Mouse (Mus musculus) left cerebral cortex, postnatal 25 days (tissue): ENCODE data around the gene Ifne. TPM values are rescaled to one million over a fixed set of nuclear protein-coding genes. Genes with fewer than 3 reads are reported as not detected.

Source experiments
- DNase-seq, 2 experiments: peaks; one replicate each; pipeline ENCODE4 v3.0.0; 2022; ENCODE audit warnings: low spot score in 2 of 2, mixed read lengths in 1 of 2
- intact Hi-C: fragments of 180-260 bp; cut with DNase I; formaldehyde crosslinking; loops from one replicate; pipeline ENCODE4 v1.15.1; 2025
- total RNA-seq, 2 experiments: library from RNA; stranded (reverse); gene quantifications; 2 replicates each; pipeline ENCODE4 v1.2.3; 2021

Ifne gene
- not detected for total RNA-seq

DNA sequence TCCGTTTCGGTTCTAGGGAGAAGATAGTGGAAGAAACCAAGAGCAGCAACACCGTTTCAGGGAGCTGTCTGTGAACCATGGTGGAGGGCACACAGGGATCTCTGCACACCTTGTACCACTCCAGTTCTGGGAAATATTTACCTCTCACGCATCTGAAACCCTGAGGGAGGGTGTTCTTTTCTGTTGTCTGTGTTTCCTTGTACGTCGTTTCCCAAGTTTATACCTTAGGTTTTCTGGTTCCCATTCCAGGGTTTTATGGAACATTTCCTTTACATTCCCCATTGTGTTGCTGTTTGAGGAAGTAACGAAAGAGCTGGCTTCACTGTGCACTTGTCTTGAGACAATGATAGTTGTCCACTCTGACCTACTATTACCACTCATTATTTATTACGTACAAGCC lies at the start of gene Ifne:
TSS of gene Ifne (minus strand) at position 101 of the 400 bp plus-strand sequence.
- DNase-seq, result no peak
- intact Hi-C loops, result no loop called here

DNA sequence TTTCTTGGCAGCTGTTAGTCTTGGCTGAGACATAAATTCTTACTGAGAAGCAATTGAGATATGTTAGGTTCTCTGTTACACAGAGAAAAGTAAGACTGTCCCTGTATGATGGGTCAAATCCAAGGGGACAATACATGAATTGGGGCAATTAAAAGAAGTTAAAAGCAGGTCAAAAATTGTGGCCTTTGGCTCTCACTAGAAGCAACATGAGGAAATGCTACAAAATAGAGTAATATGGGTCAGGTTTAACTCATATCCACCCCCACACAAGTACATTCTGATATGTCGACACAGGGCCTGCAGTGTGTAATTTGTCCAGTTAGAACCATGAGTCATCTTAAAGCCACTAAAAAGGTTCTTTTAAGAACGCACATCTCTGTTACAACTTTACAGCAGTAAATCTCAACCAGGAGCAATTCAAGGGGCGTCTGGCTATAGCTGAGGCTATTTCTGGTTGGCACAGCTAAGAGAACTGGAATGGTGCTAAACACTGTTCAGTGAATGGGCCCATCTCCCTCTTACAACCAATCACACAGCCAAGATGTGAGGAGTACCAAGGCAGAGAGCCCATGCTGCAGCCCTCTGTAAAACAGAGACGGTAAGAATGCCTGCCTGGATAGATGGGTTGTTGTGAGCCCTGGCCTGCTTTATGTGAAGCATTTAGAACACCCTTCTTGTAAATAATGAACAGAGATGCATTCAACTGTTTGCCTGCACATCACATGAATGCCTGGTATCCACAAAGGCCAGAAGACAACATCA lies 48.5 kb upstream of the Ifne start:
- intact Hi-C loops, result no loop called here
- DNase-seq, result no peak

DNA sequence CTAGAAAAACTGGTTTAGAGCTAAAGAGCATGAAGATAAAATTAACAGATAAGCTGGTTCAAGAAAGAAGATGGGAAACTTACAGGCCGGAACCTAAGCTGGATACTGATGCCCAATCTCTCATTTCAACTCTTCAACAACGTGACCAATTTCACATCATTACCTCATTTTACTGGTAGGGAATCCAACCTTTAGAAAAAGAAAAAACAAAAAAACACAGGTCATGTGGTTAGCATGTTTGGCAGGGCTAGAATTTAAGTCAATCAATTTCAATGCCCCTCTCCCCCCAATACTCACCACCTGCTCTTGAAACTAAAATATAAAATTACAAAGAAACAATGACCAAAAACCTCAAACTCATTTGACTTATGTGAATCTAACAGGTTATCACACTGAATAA lies 47.8 kb upstream of the Ifne start:
- intact Hi-C loops, result no loop called here
- no peak for DNase-seq

DNA sequence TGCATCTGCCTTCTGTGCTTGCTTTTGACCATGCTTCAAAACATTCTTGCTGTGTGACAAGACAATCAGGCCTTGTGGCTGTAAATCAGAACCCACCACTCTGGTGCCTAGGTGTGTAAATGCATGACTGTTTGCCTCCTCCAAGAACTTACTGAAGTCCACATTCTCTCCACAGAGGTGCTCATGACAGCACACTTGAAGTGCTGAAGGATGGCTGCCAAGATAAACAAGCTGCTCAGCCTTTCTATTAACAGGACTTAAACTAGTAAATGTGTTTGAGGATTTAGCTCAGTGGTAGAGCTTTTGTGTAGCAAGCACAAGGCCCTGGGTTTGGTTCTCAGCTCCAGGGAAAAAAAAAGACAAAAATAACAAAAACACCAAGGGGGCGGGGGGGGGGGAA lies 46.6 kb upstream of the Ifne start:
- no peak for DNase-seq
- intact Hi-C loops, result no loop called here

DNA sequence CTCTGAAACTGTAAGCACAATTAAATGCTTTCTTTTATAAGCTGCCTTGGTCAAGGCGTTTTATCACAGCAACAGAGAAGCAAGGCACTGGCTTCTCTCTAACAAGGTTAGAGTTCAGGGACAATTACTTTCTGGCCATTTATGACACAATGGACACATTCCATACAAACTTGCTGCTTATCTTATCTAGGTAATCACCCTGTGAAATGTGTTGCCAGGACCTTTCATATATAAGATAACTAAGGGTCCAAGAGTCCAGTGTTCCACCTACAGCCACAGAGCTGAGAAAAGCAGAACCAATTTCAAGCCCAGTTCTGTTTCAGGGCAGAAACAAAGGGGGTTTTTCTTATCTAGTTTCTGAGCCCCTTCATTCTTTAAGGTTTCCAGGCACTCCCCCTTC lies 46.1 kb upstream of the Ifne start:
- intact Hi-C loops, result no loop called here
- DNase-seq, result no peak

DNA sequence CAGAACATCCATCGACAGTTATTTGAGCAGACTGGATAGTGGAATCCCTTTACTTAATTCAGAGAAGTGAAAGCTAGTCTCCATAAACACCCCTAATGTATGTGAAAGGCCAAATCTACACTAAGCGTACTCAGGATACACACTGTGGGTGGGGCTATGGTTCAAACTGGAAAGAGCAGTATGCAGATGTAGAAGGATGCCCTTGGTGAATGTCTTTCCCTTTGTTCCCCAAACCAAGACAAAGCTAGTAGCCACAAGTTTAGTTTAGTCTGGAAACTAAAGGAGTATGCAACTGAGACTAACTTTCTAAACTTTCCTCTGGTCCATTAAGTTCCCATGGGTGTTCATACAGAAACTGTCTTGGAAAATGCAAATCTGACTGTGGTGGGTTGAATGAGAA lies 45.5 kb upstream of the Ifne start:
- intact Hi-C loops, result no loop called here
- DNase-seq, result no peak

DNA sequence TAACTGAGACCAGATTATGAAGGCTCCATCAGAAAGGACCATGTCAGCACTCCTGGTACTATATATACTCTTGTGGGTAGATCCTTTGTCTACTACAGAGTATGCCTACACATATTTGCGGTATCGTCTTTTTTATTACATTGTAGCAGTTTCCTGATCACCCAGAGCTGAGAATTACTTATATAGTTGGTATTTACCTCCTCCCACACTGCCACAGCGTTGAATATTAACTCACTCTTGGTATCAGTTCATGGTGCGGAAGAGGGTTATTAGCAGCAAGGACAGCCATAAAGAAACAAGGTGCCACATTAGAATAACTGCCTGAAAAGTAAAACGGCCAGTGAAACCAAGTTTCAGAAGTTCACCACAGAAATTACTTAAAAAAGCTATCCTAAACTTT lies 41.3 kb upstream of the Ifne start:
- intact Hi-C loops, result no loop called here
- DNase-seq, result no peak

DNA sequence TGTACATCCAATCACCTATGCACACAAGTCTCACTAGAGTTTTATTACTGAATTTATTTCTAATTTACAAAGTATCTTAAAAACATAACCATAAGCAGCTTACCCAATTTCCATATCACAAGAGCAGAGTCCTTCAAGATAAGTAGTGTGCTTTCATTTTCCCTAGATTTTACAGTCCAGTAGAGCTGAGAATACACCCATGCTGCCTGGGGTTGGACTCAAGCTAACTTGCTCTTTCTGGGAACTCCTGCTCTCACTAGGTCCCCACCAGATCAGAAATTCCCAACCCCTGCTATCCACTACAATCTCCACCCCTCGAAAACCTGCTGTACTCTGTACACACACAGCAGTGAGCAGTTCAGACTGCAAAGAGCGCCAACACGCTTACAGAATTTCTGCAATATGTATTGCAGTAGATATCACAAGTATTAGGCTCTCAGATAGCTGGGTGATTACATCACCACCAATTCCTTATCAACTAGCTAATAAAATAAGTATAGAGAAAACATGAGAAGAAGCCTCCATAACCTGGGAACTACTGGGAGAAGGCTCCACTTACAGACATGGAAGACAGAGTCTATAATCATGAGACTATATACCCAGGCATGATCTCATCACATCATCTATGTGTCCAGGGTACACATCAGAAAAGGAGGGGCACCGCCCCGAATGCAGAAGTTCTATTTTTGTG lies 37.9 kb upstream of the Ifne start:
- intact Hi-C loops, result no loop called here
- DNase-seq, result no peak

DNA sequence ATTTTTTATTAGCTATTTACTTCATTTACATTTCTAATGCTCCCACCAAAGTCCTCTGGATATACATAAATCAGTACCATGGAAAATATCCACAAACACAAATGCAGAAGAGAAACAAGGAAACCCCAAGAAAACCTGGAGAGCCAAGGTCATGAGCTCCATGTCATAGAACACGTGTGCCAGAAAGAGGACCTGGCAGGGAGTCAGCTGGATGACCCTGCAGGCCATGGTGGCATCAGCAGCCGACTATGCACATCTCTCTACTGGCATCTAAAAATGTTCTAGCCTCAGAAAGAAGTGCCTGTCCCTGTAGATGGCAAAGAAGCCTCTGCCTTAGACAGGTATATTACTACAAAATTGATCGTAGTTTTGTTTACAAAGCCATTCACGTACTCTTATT lies 36.3 kb upstream of the Ifne start:
- intact Hi-C loops, result no loop called here
- no peak for DNase-seq

DNA sequence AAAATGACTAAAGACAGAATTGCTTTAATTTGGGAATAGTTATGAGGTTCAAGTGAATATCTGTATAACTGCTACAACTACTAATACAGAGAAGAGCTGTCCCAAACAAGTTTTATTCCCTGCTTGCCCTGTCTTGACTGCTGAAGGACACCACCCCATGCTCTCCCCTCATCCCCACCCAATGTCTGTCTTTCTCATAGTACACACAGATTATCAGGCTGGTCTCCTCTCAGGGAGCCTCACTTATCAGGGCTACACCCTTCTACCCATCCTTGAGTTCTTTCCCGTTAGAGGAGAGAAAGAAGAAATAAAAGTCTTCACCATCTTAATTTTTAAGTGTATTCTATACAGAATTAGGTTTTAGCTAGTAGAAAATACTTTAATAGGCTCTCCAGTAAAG lies 34.0 kb upstream of the Ifne start:
- intact Hi-C loops, result no loop called here
- DNase-seq, result no peak

DNA sequence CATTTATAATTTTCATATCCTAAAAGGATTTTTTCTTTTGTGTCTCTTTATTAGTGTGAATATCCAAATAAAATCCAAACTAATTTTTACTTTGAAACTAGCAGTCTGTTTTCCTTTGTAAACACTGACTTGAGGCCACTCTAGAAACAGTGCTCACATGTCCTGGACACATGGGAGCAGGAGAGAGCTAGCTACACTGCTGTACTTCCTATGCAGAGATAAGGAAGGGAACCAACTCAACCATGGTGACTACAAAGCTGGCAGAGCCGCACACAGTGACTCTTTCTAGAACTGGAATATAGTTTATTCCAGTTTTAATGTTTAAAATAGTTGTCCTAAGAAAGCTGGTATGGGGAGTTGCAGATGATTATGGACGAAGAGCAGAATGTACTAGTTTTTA lies 32.9 kb upstream of the Ifne start:
- no peak for DNase-seq
- intact Hi-C loops, result no loop called here

DNA sequence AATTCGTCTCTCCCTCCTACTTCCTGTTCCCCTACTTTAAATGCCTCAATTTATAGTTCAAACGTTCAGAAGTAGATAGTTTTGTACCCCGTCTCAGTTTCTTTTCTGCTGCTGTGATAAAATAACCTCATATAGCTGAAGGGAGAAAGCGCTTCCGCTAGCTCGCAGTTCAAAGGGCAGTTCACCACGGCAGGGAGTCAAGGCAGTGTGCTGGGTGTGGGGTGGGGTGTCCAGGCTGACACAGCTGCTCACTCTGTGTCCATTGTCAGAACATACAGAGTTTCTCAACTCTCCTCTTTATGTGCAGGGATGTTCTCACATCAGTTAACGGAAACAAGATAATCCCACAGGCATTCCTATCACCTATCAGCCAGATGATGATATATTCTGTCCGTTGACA lies 32.2 kb upstream of the Ifne start:
- DNase-seq, result no peak
- intact Hi-C loops, result no loop called here

DNA sequence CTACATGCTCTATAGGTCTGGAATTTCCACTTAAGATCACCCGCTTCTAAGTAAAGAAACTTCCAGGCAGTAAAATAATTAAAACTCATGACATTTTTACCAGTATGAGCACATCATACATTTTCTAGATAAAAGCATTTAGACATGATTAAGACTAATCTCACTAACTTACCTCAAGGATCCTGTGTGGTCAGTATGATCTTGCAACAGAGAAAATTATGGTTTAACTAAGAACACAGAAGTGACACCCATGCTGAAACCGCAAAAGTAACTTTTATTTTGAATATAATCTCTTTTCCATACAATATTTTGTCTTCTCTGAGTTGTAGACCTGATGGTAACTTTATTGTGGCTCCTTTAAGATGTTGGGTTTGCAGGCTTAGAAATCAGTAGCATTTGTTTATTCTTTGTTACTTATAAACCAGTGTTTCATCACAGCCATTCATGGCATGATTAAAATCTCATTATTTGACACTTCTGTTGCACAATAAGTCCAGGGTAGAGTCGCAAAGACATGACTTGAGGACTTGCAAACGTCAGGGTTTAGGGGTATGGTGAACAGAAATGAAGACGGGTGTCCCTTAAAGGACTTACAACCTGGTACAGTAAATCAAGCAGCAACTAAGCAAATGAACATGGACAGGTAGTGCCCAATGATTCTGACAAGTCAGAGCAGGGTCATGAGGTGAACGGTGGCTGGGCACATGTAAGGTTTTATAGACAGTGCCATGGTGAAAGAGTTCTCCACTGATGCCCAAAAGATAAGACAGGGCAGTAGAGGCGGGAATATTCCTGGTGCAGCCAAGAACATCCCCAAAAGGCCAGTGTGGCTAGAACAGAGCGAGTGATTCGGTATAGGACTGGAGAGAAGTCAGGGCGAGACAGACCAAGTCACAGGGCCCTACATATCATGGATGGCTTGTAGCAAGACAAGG lies 29.9 kb upstream of the Ifne start:
- DNase-seq, result no peak
- intact Hi-C loops, result no loop called here

DNA sequence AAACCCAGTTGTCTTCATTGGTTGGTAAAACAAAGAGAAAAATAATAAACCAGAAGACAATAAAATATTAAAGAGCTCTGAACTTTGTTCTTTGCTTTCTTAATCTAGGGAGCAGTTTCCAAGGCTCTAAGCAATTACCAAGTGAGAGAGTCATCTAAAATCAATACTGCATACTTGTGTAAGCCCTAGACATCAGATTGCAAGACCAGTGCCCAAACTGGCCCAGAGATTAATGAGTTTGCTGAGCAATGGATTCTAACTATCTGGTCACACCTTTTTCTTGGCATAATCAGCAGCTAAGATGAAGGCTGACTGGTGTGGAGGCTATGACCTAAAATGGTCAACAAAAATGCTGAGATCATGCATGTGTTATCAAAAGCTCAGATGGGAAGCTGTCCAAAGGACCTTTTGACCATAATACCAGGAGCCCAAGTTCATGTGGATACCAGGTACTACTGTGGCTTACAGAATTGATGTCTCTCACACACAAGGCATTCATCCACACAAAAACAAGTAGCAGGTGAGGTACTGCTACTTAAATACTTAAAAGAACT lies 13.3 kb upstream of the Ifne start:
- DNase-seq, result no peak
- intact Hi-C loops, result no loop called here

DNA sequence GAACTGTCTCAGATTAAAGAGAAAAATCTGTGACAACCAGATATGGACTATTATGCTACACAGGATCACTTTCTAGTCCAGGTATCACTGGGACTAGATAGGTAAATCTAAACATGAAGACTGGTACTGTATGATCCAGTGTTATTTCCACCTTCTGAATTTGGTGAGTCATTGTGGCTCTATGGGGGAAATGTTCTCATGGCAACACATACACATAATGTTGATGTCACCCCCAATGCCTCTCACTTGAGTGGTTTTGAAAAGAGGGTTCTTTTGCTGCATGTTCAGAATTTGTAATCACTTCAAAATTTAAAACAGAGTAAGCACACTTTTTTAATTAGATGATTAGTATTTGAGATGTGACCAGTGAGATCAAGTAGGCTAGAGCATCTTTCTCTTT lies 8.2 kb upstream of the Ifne start:
- intact Hi-C loops, result no loop called here
- DNase-seq, result no peak

DNA sequence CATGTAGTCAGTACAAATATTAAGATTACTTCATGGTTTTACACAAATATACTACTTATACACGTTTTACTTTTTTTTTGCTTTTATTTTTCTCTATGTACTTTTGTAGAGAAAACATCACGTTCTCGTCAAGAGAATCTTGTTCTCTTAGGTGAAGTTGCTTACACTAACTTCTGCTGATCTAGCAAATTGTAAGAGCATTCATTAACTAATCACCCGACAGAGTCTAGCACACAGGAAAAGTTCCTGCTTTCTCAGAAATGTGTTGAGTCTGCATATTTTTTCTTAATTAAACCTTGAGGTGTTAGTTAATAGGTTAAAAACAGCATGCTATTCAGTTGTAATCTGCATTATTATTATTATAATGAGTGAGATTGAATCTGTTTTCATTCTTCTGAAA lies 1.2 kb downstream of the Ifne start:
- DNase-seq, result no peak
- intact Hi-C loops, result loop anchor here (10.0 kb wide), 1 partner anchor 646 kb away; no protein-coding TSS in a partner anchor

DNA sequence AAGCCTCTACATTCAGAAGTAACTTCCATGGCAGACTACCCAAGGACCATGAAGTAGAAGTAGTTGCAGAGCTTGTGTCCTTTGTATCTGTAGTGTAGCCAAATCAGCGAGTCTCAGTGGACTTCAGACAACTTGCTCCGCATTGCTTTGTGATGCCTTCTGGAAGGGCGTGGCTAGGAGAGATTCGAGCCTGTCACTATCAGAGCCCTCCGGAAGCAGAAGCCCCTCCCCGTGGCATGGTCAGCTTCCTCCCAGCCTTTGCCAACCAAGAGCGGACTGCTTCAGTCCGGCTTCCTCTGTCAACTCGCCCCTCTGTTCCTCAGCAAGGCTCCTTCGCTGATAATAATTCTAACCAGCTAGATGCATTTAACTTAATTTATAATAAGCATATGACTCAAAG lies 1.8 kb downstream of the Ifne start:
- no peak for DNase-seq
- intact Hi-C loops, result loop anchor here (10.0 kb wide), 1 partner anchor 647 kb away; no protein-coding TSS in a partner anchor

DNA sequence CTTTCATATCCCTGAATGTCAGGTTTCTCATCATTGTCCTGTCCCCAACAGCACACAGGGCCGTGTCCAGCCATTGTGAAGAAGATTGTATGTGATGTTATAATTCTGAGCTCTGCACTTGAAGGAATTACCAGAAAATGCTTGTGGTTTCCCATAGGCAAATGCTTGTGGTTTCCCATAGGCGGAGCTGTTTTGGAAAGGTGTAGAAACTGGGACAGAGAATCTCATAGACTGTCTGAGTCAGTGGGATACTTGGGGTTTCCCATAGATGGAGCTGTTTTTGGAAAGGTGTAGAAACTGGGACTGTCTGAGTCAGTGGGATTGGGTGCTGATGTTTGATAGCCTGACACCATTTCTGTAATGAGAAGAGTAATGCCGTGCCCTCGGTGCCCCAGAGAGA lies 3.5 kb downstream of the Ifne start:
- intact Hi-C loops, result loop anchor here (10.0 kb wide), 1 partner anchor 648 kb away; no protein-coding TSS in a partner anchor
- no peak for DNase-seq

DNA sequence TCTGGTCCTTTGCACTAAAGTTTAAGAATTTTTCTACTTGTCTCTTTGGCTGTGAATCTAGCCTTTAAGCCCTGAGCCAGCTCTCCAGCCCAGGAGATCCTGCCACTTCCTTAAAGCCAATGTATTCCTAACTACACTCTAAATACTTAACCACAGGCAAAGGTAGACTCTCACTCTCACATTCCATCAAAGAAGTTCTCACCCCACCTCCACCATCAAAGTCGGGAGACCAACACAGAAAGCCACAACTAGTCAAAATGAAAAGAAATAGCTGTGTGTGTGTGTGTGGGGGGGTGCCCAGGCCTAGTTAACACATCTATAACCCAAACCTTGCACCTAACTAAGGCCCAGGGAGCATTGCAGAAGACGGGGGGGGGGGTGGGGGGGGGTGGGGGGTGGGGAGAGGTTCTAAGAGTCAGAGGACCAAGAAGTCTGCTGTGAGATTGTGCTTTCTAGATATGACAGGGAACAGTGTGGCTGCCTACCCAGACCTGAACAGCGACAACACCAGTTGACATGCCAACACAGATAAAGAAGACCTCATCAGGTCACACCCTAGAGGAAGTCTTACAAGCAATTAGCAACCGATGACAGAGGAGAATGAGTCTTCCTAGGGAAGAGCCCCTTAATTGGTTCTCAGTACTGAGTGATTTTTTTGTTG lies 4.4 kb downstream of the Ifne start:
- intact Hi-C loops, result loop anchor here (10.0 kb wide), 1 partner anchor 649 kb away; no protein-coding TSS in a partner anchor
- no peak for DNase-seq
